Mouse (Mus musculus) bone marrow, adult 2 months (tissue): ENCODE measurements around the gene Ctxn1.

Experiments
- CTCF ChIP-seq: fragments of 200-500 bp; IDR thresholded peaks from 2 replicates; pipeline ENCODE4 v1.5.1; 2011; ENCODE audit warnings: low read length, control low read depth; ENCODE audit not compliant: control insufficient read depth, insufficient read depth
- POLR2A ChIP-seq: fragments of 200-500 bp; IDR thresholded peaks from 2 replicates; pipeline ENCODE4 v1.6.1; 2011; ENCODE audit warnings: low read depth, mild to moderate bottlenecking, control low read depth, low read length, borderline replicate concordance; ENCODE audit not compliant: control insufficient read depth

DNA sequence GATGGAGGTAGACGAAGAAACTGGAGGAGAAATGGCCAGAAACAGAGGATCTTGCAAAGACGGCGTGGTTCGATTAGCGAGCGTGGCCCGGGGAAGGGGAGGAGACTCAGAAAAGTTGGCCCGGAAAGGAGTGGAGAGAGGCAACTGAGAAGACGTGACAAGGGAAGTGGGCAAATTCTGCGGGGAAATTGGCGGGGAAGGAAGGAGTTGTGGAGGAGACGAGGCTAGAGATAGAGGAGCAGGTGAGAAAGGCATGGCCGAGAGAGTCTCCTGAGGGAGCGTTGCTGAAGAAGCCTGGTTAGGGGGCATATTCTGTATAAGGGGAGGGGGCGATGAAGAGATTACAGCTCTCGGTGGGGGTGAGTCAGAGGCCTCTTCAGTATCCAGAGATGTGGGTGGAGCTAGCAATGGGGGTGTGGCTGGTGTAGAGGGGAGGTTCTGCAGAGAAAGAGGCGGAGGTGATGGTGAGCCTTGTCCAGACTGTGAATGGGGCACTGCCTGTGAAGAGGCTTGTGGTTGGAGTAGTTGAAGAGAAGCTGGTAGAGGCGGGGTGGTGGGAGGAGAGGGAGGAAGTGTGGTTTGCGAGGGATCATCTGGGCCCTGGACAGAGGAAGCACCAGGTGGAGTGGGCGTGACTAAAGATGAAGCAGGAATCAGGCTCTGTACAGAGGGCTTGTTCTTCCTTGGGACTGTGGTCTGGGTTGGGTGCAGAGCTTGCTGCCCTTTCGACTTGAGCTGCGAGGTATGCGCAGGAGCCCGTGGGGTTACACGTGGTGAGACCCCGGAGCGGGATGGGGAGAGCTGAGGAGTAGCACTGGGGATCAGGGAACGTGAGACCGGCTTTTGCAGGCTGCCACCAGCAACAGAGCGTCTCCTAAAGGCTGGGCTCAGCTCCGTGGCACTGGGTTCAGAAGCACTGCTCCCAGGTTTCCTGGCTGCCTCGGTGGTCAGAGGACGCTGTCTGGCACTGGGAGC lies 44.8 kb downstream of the Ctxn1 start:
- TF ChIP-seq CTCF (no peak), POLR2A (no peak)
